Mouse (Mus musculus): Measurements from ENCODE around the gene Rabep1.

Gene Rabep1

DNA sequence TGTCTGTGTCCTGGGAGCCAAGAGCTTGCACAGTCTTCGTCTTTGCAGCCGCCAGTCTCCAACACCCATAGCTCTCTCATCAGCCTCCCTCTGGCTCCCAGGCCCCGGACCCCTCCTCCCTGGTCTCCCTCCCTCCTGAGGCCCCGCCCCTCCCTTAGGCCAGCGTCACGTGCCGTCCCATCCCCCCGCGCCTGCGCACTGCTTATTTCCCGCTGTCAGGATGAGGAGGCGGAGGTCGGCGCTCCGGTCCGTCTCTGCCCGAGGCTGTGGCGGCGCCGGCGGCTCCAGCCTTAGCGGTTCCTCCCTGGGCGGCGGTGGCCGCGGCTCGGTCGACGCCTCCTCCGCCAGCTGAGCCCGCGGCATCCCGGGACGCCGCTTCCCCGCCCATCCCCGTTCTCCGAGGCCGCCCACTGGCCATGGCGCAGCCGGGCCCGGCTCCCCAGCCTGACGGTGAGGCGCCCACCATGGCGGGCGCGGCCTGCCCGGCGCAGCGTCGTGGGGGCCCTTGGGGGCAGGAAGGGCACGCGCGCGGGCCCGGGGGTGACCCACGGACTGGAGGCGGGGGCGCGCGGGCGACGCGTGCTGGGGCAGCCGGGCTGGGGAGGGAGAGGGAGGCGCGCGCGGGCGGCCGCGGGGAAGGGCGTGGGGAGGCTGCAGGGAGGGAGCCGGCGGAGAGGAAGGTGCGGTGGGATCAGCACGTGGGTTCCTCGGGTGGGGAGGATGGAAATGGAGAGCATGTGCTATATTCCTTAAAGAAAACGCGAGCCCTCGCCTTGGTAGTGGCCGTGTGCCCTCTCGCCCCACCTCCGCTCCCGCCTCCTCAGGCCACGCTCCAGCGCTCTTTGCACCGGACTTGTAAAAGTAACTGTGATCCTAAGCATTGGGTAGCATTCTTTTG, at the start of gene Rabep1:
TSS of gene Rabep1 (plus strand) at position 220 of the 898 bp plus-strand sequence.
- peak; percentile 54 to 71 for DNase-seq (ENCODE audit: low read depth in 1 of 2, low spot score in 2 of 2)

DNA sequence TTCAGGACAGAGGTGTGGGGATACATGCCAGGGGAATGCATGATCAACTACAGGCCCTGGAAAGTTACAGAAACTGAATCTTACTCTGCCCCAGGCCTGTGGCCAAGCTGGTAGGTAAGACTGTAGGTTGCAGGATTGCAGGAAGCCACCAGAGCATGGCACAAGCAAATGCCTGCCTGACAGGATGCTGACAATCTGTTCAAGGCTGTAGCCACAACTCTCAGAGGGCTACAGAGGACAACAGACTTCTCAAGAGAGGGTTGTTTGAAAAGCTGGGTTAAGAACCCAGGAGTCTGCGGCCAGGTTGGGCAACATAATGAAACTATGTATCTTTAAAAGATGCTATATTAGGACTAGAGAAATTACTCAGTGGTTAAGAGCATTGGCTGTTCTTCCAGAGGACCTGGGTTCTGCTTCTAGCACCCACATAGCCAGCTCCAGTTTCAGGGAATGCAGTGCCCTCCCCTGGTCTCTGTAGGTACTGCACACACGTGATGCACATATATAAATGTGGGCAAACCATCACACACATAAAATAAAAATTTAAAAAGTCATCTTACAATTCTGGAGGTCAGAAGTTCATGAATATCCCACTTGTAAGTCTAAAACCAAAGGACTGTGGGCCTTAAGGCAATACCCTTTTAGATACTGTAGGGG, 42.2 kb upstream of the Rabep1 start:
- no peak for DNase-seq (ENCODE audit: low read depth in 1 of 2, low spot score in 2 of 2)

DNA sequence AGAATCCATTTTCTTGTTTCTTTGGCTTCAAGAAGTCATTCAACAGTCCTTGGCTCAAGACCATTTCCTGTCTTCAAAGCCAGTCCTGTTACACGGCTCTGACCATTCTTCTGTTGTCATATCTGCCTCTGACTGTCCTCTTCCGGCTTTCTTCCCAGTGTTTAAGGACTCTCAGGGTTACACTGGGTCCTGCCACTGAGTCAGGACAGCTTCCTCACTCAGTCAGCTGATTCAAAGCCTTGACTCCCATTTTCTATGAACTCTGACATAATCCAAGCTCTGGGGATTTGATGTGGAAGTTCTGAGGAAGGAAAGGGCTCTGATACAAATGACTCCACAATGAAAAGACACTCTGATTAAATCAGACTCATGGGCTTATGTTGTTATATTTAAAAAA, 41.7 kb upstream of the Rabep1 start:
- no peak for DNase-seq (ENCODE audit: low read depth in 1 of 2, low spot score in 2 of 2)

DNA sequence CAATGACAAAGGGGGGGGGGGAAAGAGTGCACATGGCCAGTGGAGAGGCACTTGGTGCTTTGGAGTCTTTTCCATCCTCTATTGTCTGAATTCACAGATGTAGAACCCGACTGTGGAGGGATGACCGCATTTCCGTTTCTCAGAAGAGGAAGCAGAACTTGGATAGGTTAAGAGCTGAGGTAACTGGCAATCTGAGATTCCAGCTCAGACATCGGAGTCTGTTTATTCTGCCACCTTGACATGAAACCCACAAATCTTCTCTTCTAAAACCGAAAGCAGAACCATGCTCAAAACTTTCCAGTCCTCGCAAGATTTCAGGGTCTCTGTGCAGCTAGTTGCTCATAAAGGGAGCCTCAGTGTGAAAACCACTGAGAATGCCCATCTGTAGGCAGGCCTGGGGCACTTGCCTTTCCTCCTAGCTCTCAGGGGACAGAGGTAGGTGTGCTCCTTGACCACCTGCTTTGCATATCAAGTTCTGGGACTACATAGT, 40.8 kb upstream of the Rabep1 start:
- no peak for DNase-seq (ENCODE audit: low read depth in 1 of 2, low spot score in 2 of 2)

DNA sequence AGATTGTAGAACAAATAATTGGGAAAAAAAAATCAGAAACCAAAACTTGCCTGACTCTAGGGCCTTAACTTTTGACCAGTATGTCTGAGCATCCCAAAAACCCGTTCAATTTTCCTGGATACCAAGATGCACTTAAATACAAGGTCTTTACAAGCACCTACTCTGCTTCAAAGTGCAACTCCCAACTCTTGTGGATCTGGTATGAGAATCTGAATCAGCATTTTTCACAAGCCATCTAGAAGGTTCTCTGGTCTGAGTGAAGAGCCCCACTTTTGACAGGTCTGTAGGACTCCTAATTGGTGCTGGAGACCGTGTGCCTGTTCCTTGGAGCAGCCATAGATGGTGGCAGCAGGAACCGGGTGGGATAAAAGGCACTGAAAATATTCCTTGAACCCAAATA, 40.2 kb upstream of the Rabep1 start:
- DNase-seq (ENCODE audit: low read depth in 1 of 2, low spot score in 2 of 2) = no peak

DNA sequence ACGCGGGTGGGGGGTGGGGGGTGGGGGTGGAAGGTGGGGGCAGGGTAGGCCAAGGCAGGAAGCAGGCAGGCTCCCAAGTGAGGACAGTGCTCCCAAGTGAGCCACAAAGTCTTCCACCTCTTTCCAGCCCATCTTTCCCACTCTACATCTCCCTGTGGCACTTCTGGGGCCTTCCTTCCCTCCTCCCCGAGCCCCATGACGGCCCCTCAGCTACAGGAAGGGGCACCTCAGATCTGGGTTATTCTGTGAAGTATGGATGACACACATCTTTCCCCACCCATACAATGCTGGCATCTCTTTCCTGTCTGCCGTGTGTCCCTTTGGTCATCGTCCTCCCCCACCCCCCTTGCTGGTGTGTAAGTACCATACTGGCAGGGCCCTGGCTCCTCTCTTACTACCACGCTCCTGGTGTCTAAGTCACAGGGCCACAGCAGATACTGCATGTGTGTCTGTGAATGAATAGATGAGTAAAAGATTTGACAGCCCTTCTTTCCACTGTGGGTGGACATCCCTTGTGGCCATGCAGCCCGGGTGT, 38.9 kb upstream of the Rabep1 start:
- DNase-seq (ENCODE audit: low read depth in 1 of 2, low spot score in 2 of 2) = no peak

DNA sequence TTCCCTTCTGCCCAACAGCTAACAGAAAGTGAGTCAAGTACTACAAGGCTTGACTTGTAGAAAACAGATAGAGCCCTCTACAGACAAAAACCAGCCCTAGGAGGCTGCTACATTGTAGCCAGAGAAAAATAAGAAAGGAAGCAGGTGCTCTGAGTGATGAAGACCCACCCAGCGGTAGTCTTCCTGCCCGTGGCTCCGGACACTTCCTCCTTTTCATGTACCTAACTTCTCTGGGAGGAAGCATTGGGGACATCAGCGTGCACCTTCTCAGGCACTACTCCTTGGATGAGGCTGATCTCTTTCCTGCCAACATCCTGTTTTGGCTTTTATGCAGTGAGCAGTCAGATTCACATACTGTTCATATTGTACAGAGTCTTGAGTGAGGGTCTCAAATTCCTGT, 37.9 kb upstream of the Rabep1 start:
- DNase-seq (ENCODE audit: low read depth in 1 of 2, low spot score in 2 of 2) = no peak

DNA sequence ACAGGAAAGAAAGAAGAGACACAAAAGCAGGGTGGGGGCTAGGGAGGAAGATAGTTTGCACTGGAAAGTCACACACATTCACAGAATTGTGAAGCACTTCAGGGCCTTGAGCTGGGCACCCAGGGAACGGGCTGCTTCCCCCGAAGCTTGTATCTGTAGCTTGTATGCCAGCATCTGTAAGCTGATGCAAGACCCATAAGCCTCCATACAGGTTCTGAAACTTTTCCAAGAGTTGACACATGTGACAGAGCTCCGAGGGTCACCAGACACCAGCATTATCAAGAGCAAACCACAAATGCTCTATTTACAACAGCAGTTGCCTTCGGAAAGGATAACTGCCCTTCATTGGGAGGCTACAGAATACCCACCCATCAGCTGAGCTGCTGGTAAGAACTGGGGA, 36.9 kb upstream of the Rabep1 start:
- no peak for DNase-seq (ENCODE audit: low read depth in 1 of 2, low spot score in 2 of 2)

DNA sequence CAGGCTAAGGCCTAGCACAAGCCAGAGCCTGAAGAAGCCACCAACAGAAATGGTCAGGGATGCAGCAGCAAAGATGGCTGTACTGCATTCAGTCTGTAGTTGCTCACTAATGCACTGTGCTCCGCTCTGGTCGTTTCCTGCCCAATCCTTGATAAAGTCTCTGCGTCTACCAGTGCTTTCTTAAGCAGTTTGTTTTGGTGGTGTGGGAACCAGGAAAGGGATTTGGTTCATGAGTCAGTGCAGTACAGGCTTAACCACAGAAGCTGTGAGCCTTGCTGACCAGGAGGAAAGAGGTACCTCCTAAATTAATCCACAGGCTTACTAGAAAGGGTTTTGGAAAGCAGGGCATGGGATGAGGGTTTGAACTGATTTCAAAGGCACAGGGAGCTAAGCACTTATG, 36.5 kb upstream of the Rabep1 start:
- DNase-seq (ENCODE audit: low read depth in 1 of 2, low spot score in 2 of 2) = no peak

DNA sequence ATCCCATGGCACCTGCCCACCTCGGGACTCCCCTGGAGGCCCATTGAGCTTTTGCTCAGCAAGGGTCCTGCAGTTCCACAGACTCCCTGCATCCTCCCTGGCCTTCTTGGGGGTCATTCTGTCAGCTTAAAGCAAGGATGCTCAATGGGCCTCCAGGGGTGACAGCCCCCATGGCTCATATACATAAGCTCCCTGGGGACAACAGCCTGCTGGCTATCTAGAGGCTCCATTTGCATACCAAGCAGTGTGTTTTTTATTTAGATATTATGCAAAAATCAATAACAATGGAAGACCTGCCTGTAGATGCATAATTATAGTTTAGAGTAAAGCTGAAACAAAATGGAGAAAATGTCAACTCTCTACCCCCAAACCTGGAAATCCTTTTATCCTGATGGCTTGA, 35.6 kb upstream of the Rabep1 start:
- DNase-seq (ENCODE audit: low read depth in 1 of 2, low spot score in 2 of 2) = no peak

DNA sequence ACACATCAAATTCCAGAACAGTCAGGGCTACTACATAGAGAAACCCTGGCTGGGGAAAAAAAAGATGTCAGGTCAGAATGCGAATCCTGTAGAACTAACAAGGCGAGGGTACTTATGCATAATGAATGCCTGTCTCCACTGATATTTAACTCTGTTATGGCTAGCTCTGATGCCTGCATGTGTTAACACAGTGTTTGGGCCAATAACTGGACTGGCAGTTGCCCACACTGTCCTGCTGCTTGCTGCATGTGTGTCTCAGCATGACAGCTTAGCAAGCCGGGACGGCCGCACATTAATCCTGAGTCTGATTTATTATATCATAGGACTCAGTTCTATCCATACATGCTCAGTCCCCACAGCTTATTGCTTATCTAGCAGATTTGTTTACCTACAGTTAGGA, 33.5 kb upstream of the Rabep1 start:
- DNase-seq (ENCODE audit: low read depth in 1 of 2, low spot score in 2 of 2) = no peak

DNA sequence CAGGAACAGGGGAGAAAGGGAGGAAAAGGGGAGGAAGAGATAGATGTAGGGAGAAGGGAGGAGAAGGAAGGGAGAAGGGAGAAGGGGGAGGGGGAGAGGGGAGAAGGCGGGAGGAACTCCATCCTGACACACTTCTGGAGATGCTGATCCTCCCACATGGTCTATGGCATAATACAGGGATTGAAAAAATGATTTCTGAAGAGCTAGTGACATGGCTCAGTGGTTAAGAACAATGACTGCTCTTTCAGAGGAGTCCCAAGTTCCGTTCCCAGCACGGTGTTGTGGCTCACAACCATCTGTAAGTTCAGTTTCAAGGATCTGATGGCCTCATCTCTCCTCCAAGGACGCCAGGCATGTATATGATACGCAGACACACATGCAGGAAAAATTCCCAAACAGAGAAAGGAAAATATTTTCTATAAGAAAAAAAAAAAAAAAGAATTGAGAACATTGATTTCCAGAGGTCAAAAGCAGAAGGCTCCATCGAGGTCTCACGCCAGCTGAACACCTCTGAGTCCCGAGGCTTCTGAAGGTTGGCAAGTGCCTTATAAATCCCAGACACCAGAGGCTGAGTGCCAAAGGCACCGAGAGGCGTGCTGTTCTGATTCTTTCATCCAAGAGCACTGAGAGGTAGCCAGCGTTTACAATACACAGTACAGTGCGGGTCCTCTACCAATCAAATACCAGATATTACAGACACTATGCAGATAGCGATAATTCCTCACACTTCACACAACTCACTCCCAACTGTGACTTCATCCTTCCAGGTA, 32.9 kb upstream of the Rabep1 start:
- DNase-seq (ENCODE audit: low read depth in 1 of 2, low spot score in 2 of 2) = no peak

DNA sequence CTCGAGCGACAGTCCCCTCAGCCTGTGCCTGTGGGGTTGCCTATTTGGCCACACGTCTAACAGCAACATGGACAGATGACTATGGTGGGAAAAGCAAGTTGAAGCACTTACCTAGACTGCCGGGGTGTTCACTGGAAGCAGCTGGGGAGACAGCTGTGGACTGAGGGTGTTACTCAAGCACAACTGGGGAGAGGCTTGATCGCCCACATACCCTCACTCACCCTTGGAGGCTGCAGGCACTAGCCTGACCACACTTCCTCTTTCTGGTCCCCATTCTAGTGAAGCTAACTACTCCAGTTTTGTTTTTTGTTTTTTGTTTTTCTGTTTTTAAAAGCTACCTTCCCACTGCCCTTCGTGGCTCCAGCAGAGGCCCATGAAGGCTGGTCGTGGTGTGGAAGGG, 32.2 kb upstream of the Rabep1 start, which contains the start of gene Scimp:
TSS of gene Scimp (minus strand) at position 222 of the 400 bp plus-strand sequence.
- DNase-seq (ENCODE audit: low read depth in 1 of 2, low spot score in 2 of 2) = no peak

DNA sequence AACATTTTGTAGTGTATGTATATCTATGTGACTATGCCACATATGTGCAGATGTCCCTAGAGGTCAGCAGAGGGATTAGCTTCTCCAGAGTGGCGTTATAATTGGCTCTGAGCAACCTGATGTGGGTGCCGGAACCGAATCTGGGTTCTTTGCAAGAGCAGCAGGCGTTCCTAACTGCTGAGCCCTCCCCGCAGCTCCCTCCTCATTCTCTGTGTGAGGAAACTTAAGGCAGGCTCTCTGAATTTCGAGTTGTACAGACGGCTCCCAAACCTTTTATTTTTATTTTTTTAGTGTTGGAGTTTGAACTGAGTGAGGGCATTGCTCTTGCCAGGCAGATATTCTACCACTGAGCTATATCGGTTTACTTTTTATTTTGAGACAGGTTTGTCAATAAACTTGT, 29.5 kb upstream of the Rabep1 start:
- DNase-seq (ENCODE audit: low read depth in 1 of 2, low spot score in 2 of 2) = no peak

DNA sequence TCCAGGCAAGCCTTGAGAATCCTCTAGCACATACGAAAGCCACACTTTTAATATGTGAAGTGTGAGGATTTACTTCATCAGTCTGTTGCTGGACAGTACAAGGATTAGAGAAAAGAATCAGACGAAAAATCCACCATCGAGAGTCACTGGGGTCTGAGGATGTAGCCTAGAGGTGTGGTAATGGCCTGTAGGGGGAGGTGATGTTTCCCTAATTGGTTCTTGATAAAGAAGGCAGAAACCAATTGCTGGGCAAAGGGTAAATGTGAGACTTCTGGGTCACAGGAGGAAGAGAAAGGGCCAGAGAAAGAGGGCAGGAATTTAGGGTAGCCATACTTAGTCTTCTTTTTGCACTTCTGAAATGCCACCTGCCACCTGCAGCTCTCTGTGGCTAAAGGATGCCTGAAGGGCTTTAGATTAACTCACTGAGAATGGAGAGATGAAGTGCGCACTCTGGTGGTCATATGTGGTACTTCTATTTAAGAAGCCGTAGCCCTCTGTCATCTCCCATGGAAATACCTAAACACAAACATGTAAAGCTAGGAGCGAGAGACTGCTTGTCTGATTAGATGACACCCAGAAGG, 29.0 kb upstream of the Rabep1 start:
- DNase-seq (ENCODE audit: low read depth in 1 of 2, low spot score in 2 of 2) = peak in 1 of 2 experiments; percentile 43

DNA sequence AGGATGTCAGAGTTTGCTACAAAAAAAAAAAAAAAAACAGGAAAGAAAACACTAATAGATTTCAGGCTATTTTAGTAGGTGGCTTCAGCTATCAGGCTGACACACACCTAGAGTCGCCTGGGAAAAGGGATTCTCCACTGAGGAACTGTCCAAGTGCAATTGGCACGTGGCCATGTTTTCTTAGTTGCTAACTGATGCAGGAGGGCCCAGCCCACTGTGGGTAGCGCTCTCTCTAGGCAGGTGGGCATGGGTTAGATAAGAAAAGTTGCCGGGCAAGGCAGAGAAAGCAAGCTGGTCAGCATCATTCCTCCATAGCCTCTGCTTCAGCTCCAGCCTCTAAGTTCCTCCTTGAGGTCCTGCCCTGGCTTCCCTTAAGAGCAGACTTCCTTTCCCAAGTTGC, 27.8 kb upstream of the Rabep1 start:
- no peak for DNase-seq (ENCODE audit: low read depth in 1 of 2, low spot score in 2 of 2)

DNA sequence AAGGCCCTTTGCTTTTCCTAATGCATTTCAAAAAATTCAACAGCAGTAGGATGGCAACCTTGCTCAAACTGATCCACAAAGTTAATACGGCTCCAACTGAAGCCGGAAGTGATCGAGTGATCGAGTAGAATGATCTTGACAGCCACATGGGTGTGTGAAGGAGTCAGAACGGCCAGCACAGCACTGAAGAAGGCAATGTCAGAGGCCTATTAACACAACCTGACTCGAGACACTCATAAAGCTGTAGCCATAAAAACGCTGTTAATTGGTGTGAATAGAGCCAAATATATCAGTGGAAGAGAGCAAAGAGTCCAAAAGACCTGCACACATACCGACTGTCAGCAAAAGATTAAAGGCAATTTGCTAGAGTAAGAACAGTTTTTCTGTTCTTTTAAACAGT, 24.5 kb upstream of the Rabep1 start:
- no peak for DNase-seq (ENCODE audit: low read depth in 1 of 2, low spot score in 2 of 2)

DNA sequence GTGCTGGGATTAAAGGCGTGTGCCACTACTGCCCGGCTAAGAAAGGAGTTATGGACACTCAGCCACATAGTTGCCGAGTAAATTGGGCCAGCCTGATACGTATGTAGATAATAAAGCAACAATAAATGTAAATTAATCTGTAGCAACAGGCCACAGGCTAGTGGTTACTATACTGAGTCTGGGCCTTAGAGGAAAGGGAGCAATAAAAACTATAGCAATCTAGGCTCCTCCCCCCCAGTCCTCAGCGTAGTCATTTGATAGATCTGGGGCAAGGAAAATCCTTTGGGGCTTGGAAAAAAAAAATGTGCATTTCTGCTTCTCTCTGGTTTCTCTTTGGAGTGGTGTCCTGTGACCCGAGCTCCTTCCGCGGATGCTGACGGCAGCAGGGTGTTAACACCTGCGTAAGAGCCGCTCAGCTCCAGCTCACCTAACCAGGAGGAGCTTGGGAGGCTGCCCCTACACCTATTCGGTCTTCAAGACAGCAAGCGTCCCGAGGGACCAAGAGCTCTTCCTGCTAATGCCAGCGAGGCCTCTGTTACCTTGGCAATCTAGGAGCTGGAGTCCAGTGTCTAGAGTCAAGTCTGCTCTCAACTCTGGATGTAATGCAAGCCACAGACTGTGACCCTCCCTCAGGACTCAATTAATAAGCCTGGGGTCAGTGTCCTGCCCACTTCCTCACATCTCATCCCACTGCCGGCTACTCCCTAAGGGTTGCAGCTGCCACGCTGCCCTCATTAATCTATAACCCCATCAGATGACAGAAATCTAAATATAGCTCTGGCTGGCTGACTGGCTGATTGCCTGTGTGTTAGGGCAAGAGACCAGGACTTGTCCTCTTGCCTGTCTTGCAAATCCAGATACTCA, 22.6 kb upstream of the Rabep1 start:
- DNase-seq (ENCODE audit: low read depth in 1 of 2, low spot score in 2 of 2) = no peak

DNA sequence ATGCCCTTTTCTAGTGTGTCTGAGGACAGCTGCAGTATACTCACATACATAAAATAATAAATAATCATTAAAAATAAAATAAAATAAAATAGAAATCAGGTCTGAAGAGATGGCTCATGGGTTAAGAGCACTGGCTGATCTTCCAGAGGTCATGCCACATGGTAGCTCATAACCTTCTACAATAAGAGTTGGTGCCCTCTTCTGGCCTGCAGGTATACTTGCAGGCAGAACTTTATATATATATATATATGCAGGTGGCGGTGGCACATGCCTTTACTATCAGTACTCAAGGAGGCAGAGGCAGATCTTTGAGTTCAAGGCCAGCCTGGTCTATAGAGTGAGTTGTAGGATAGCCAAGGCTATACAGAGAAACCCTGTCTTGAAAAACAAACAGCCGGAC, 18.4 kb upstream of the Rabep1 start:
- DNase-seq (ENCODE audit: low read depth in 1 of 2, low spot score in 2 of 2) = no peak

DNA sequence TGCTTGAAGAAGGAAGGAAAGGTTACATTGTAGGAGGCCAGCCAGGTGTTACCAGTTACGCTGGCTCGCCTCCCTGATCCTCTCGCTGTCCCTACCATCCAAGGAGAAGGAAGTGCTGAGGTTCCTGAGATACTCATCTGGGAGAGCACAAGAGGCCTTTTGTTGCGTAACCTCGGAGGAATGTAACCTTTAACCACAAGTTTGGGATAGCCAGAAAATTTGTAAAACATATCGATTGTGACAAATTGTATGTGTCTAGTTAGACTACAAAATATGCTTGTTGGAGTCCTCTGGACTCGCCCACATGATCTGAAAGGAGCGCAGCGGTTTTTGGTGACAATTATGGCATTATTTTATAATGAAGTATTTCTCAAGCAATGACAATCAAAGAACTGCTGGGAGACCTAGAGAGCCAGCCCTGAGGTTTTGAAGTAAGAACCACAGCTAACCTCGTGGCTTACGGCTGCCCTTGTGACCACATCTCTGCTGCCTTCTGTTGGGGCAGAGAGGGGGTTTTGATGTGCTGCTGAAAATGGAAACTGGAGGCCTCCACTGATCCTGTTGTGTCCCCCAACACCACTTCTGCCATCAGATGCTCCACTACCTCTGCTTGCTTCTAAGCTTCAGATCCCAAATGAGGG, 15.5 kb upstream of the Rabep1 start:
- DNase-seq (ENCODE audit: low read depth in 1 of 2, low spot score in 2 of 2) = no peak
